Mouse (Mus musculus): Measurements from ENCODE around the gene Cd44.

Cd44 gene

GRCm38 (mm10) chr2:102864695-102865353 is 36.6 kb downstream of the Cd44 start:
- 0 out of 2 replicates have a peak, but pooled peaks cover 2% of the 10 kb centered on the region for H3K4me1 ChIP-seq (replicated peaks; ENCODE audit: low read depth, low read length)
- TF ChIP-seq CTCF (conservative IDR thresholded peaks at IDR 0.05; ENCODE audit: low read length) (no peak), NANOG (IDR thresholded peaks at IDR 0.05; ENCODE audit: borderline replicate concordance, low read length) (no peak), POU5F1 (IDR thresholded peaks at IDR 0.05; ENCODE audit: borderline replicate concordance, low read length) (no peak)
- no peak overlapping the region for H3K4me3 ChIP-seq (replicated peaks; ENCODE audit: low read length)
- H3K36me3 ChIP-seq (ENCODE audit: insufficient read depth, low read length): no peaks in the 10 kb centered on the region
- H3K27me3 ChIP-seq (ENCODE audit: insufficient read depth, low read length): no peaks in the 10 kb centered on the region
- no peaks in the 10 kb centered on the region for H3K9me3 ChIP-seq (ENCODE audit: low read length)

DNA sequence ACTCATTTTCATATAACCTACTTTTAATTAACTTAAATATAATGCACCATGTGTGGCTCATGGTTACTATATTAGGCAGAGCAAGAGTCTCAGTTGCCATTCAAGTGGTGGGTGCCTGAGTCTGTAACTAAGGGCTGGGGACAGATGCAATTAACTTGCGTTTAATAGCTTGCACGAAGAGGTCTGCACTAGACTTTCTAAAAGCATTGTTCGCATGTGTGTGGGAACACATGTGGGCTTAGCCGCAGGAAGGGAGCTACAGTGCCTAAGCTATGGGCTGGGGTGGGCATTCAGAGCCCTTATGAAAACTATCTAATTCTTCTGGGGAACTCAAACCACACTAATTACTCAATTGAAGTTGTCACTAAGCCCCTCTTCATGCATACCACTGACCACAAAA is 37.4 kb downstream of the Cd44 start:
- H3K9me3 ChIP-seq (ENCODE audit: low read length): no peaks in the 10 kb centered on the region
- H3K4me1 ChIP-seq (replicated peaks; ENCODE audit: low read depth, low read length): 0 out of 2 replicates have a peak, but pooled peaks cover 2% of the 10 kb centered on the region
- no peak for TF ChIP-seq NANOG (IDR thresholded peaks at IDR 0.05; ENCODE audit: borderline replicate concordance, low read length)
- TF ChIP-seq POU5F1 (IDR thresholded peaks at IDR 0.05; ENCODE audit: borderline replicate concordance, low read length): no peak
- TF ChIP-seq CTCF (conservative IDR thresholded peaks at IDR 0.05; ENCODE audit: low read length): no peak
- H3K27me3 ChIP-seq (ENCODE audit: insufficient read depth, low read length): no peaks in the 10 kb centered on the region
- H3K36me3 ChIP-seq (ENCODE audit: insufficient read depth, low read length): no peaks in the 10 kb centered on the region
- no peak overlapping the region for H3K4me3 ChIP-seq (replicated peaks; ENCODE audit: low read length)

GRCm38 (mm10) chr2:102863583-102863982 is 37.9 kb downstream of the Cd44 start:
- H3K4me3 ChIP-seq (replicated peaks; ENCODE audit: low read length): no peak overlapping the region
- TF ChIP-seq NANOG (IDR thresholded peaks at IDR 0.05; ENCODE audit: borderline replicate concordance, low read length): no peak
- TF ChIP-seq CTCF (conservative IDR thresholded peaks at IDR 0.05; ENCODE audit: low read length): no peak
- no peak for TF ChIP-seq POU5F1 (IDR thresholded peaks at IDR 0.05; ENCODE audit: borderline replicate concordance, low read length)
- H3K36me3 ChIP-seq (ENCODE audit: insufficient read depth, low read length): no peaks in the 10 kb centered on the region
- H3K27me3 ChIP-seq (ENCODE audit: insufficient read depth, low read length): no peaks in the 10 kb centered on the region
- no peaks in the 10 kb centered on the region for H3K9me3 ChIP-seq (ENCODE audit: low read length)
- H3K4me1 ChIP-seq (replicated peaks; ENCODE audit: low read depth, low read length): 0 out of 2 replicates have a peak, but pooled peaks cover 2% of the 10 kb centered on the region

DNA sequence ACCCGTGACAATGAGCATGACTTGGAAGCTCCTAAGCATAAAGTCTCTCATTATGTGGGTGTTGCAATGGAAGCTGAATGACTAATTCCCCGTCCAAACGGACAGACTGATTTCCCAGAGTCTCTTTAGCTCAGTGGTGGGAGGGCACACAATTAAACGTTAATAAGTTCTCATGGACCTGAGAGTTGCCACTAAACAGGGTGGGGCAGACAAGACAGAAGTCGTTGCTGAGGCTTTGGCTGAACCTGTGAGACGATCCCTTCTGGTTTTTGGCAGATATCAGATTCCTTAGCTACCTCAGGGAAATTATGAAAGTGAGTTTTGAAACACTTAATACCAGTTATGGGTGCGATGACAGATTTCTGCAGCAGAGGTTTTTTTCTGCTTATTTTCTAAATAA is 38.8 kb downstream of the Cd44 start:
- Histone ChIP-seq H3K27me3 (ENCODE audit: insufficient read depth, low read length) (no peaks in the 10 kb centered on the region), H3K36me3 (ENCODE audit: insufficient read depth, low read length) (no peaks in the 10 kb centered on the region), H3K9me3 (ENCODE audit: low read length) (no peaks in the 10 kb centered on the region), H3K4me3 (replicated peaks; ENCODE audit: low read length) (no peak overlapping the region), H3K4me1 (replicated peaks; ENCODE audit: low read depth, low read length) (no peaks in the 10 kb centered on the region)
- TF ChIP-seq NANOG (IDR thresholded peaks at IDR 0.05; ENCODE audit: borderline replicate concordance, low read length) (no peak), POU5F1 (IDR thresholded peaks at IDR 0.05; ENCODE audit: borderline replicate concordance, low read length) (no peak)

DNA sequence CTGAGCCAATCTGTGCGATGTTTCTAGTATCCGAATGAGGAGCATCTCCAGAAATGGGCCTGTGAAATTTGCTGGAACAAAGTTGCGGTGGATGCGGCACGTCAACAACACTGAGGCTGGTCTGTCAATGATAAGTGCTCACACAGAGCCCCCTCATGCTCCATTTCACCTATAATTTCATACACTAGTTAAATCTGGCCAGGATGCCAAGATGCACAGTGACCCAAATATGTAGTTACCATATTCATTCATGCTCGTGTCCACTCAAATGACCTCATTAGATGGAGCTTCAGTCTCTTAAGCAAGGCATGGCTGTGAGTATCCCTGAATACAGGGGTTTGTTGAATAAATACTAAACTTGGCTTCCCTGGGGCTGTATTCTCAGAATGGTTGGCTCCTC is 43.2 kb downstream of the Cd44 start:
- Histone ChIP-seq H3K36me3 (ENCODE audit: insufficient read depth, low read length) (no peaks in the 10 kb centered on the region), H3K4me3 (replicated peaks; ENCODE audit: low read length) (no peak overlapping the region), H3K27me3 (ENCODE audit: insufficient read depth, low read length) (no peaks in the 10 kb centered on the region), H3K9me3 (ENCODE audit: low read length) (no peaks in the 10 kb centered on the region), H3K4me1 (replicated peaks; ENCODE audit: low read depth, low read length) (no peaks in the 10 kb centered on the region)
- TF ChIP-seq POU5F1 (IDR thresholded peaks at IDR 0.05; ENCODE audit: borderline replicate concordance, low read length) (no peak), NANOG (IDR thresholded peaks at IDR 0.05; ENCODE audit: borderline replicate concordance, low read length) (no peak), CTCF (conservative IDR thresholded peaks at IDR 0.05; ENCODE audit: low read length) (no peak)

GRCm38 (mm10) chr2:102853297-102853696 is 48.2 kb downstream of the Cd44 start:
- H3K9me3 ChIP-seq (ENCODE audit: low read length): no peaks in the 10 kb centered on the region
- no peak overlapping the region for H3K4me3 ChIP-seq (replicated peaks; ENCODE audit: low read length)
- 0 out of 2 replicates have a peak, but pooled peaks cover 2% of the 10 kb centered on the region for H3K4me1 ChIP-seq (replicated peaks; ENCODE audit: low read depth, low read length)
- no peaks in the 10 kb centered on the region for H3K36me3 ChIP-seq (ENCODE audit: insufficient read depth, low read length)
- no peaks in the 10 kb centered on the region for H3K27me3 ChIP-seq (ENCODE audit: insufficient read depth, low read length)
- TF ChIP-seq CTCF (conservative IDR thresholded peaks at IDR 0.05; ENCODE audit: low read length) (no peak), NANOG (IDR thresholded peaks at IDR 0.05; ENCODE audit: borderline replicate concordance, low read length) (no peak), POU5F1 (IDR thresholded peaks at IDR 0.05; ENCODE audit: borderline replicate concordance, low read length) (no peak)

- no peak for TF ChIP-seq NANOG (IDR thresholded peaks at IDR 0.05; ENCODE audit: borderline replicate concordance, low read length)
- TF ChIP-seq CTCF (conservative IDR thresholded peaks at IDR 0.05; ENCODE audit: low read length): no peak
- TF ChIP-seq POU5F1 (IDR thresholded peaks at IDR 0.05; ENCODE audit: borderline replicate concordance, low read length): no peak
- no peaks in the 10 kb centered on the region for H3K36me3 ChIP-seq (ENCODE audit: insufficient read depth, low read length)
Observed at GRCm38 (mm10) chr2:102851936-102852477, 49.5 kb downstream of the Cd44 start.

GRCm38 (mm10) chr2:102850026-102850425 is 51.4 kb downstream of the Cd44 start:
- Histone ChIP-seq H3K36me3 (ENCODE audit: insufficient read depth, low read length) (no peaks in the 10 kb centered on the region), H3K4me1 (replicated peaks; ENCODE audit: low read depth, low read length) (0 out of 2 replicates have a peak, but pooled peaks cover 2% of the 10 kb centered on the region), H3K27me3 (ENCODE audit: insufficient read depth, low read length) (no peaks in the 10 kb centered on the region), H3K9me3 (ENCODE audit: low read length) (no peaks in the 10 kb centered on the region; the same call in 1 of the 2 replicates), H3K4me3 (replicated peaks; ENCODE audit: low read length) (no peak overlapping the region)
- TF ChIP-seq POU5F1 (IDR thresholded peaks at IDR 0.05; ENCODE audit: borderline replicate concordance, low read length): no peak
- TF ChIP-seq NANOG (IDR thresholded peaks at IDR 0.05; ENCODE audit: borderline replicate concordance, low read length): no peak
- no peak for TF ChIP-seq CTCF (conservative IDR thresholded peaks at IDR 0.05; ENCODE audit: low read length)

More at GRCm38 (mm10) chr2:102851936-102852477, 49.5 kb downstream of the Cd44 start:
- H3K27me3 ChIP-seq (ENCODE audit: insufficient read depth, low read length): no peaks in the 10 kb centered on the region
- H3K4me1 ChIP-seq (replicated peaks; ENCODE audit: low read depth, low read length): 0 out of 2 replicates have a peak, but pooled peaks cover 2% of the 10 kb centered on the region
- no peak overlapping the region for H3K4me3 ChIP-seq (replicated peaks; ENCODE audit: low read length)
- no peaks in the 10 kb centered on the region for H3K9me3 ChIP-seq (ENCODE audit: low read length)

All from E14TG2a.4 (cell line).